Mouse (Mus musculus): ENCODE data around the gene 2900026A02Rik. TPM values are rescaled to one million over a fixed set of nuclear protein-coding genes. Genes with fewer than 3 reads are reported as not detected.
A peak's percentile ranks its signal among the peaks of the same experiment; 100 is the strongest.

2900026A02Rik gene
- total and polyA plus RNA-seq, 2 experiments: 8.0 to 29.2 TPM

DNA sequence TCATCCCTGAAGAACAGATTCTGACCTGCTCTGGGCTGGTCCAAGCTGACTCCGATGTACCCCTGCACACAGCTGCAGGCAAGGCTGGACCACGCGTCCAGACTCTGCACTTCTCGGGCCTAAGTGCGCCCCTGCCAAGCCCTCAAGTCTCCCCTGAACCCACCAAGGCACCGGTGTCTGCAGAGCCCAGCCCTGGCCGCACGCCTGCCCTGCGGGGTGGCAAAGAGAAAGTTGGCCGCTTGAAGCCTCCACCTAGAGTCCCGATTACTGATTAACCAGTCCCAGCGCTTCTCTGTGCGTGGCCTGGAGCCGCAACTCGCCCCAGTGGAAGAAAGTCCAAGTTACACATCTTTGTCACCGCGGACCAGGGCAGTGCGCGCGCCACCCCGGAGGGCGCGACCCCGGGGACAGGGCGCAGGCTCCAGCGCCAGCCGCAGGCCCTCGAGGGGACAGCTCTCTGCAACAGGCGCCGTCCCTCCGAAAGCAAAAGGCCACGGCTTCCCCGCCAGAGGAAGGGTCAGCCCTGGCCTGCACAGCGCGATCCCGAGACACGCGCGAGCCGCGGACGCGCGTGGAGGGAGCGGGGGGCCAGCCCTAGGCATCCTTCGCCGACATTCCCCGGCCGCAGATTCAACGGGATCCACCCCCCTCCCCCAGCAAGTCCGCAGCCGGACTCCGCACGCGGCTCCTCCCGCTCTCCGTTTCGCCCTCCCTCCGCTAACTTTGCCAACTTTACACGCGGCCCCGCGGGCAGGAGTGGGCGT, 471 bp downstream of the 2900026A02Rik start:
- peak; percentile 93 for DNase-seq (ENCODE audit: extremely low read depth, low read depth, low spot score)
- Histone ChIP-seq H3K4me1 (ENCODE audit: control insufficient read depth, insufficient read depth, low read length) (peaks cover 36% of the 10 kb centered on the region), H3K27me3 (ENCODE audit: control insufficient read depth, insufficient read depth, low read length) (no peaks in the 10 kb centered on the region), H3K79me2 (ENCODE audit: control insufficient read depth, insufficient read depth, low read length) (peaks cover 6% of the 10 kb centered on the region), H3K4me3 (ENCODE audit: insufficient read depth, low read depth, low read length) (peak overlapping the region; percentile 76), H3K27ac (replicated peaks; ENCODE audit: insufficient read depth, low read depth, low read length) (peak overlapping the region; percentile 96), H3K36me3 (ENCODE audit: control insufficient read depth, insufficient read depth, low read length) (no peaks in the 10 kb centered on the region), H3K9ac (ENCODE audit: low read depth, low read length) (peak overlapping the region; percentile 82)
- under 1% methylated on average over 64 of the region's 64 CpGs for WGBS
- TF ChIP-seq CTCF (IDR thresholded peaks at IDR 0.05; ENCODE audit: low read depth, low read length): no peak
- TF ChIP-seq POLR2A (IDR thresholded peaks at IDR 0.05; ENCODE audit: extremely low read depth, insufficient read depth, low read length): no peak

DNA sequence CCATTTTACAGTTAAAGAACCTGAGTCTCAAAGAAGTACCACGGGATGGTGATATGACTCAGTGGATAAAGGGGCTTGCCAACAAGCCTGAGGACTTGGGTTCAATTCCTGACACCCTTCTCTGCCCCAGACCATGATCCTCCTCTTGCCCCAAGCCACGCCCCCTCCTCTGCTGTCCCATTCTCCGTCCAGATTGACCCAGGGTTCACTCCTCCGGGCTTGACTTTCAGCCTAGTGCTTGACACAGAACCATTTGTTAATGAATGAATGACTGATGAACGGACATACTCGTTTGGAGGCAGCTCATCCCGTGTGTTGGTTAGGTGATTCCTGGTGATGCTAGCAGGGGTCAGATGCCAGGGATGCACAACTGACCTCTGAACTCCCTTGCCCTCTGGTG, 1.2 kb downstream of the 2900026A02Rik start:
- H3K79me2 ChIP-seq (ENCODE audit: control insufficient read depth, insufficient read depth, low read length): peaks cover 12% of the 10 kb centered on the region
- H3K27ac ChIP-seq (replicated peaks; ENCODE audit: insufficient read depth, low read depth, low read length): peak overlapping the region; percentile 88
- H3K36me3 ChIP-seq (ENCODE audit: control insufficient read depth, insufficient read depth, low read length): no peaks in the 10 kb centered on the region
- H3K4me1 ChIP-seq (ENCODE audit: control insufficient read depth, insufficient read depth, low read length): peaks cover 36% of the 10 kb centered on the region
- WGBS: 28% methylated on average over 7 of the region's 7 CpGs
- H3K9ac ChIP-seq (ENCODE audit: low read depth, low read length): no peak overlapping the region
- peak; percentile 84 for DNase-seq (ENCODE audit: extremely low read depth, low read depth, low spot score)
- no peak overlapping the region for H3K4me3 ChIP-seq (ENCODE audit: insufficient read depth, low read depth, low read length)
- no peaks in the 10 kb centered on the region for H3K27me3 ChIP-seq (ENCODE audit: control insufficient read depth, insufficient read depth, low read length)
- no peak for TF ChIP-seq CTCF (IDR thresholded peaks at IDR 0.05; ENCODE audit: low read depth, low read length)
- no peak for TF ChIP-seq POLR2A (IDR thresholded peaks at IDR 0.05; ENCODE audit: extremely low read depth, insufficient read depth, low read length)

DNA sequence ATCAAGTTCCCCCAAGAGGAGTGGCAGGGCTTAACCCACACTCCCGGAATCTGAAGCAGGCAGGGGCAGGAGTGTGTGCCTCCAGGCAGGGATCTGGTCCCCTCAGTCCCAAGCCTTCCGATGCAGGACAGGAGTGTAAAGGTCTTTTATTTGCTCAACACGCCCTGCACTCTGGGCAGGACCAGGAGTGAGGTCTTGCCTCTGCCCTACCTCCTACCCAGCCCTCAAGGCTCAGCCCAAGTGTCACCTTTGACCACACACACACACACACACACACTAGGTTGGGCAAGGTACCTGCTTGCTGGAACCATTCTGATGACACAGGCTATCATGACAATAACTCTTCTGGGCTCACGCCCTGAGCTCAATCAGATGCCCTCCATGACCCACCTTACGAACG, 1.6 kb downstream of the 2900026A02Rik start:
- no peak for TF ChIP-seq POLR2A (IDR thresholded peaks at IDR 0.05; ENCODE audit: extremely low read depth, insufficient read depth, low read length)
- TF ChIP-seq CTCF (IDR thresholded peaks at IDR 0.05; ENCODE audit: low read depth, low read length): no peak
- peak overlapping the region; percentile 50 for H3K9ac ChIP-seq (ENCODE audit: low read depth, low read length)
- WGBS: 26% methylated on average over 6 of the region's 6 CpGs
- DNase-seq (ENCODE audit: extremely low read depth, low read depth, low spot score): peak; percentile 78
- H3K27ac ChIP-seq (replicated peaks; ENCODE audit: insufficient read depth, low read depth, low read length): peak overlapping the region; percentile 88
- H3K27me3 ChIP-seq (ENCODE audit: control insufficient read depth, insufficient read depth, low read length): no peaks in the 10 kb centered on the region
- H3K4me3 ChIP-seq (ENCODE audit: insufficient read depth, low read depth, low read length): peak overlapping the region; percentile 43; the same call in 1 of the 2 replicates
- H3K36me3 ChIP-seq (ENCODE audit: control insufficient read depth, insufficient read depth, low read length): no peaks in the 10 kb centered on the region
- H3K79me2 ChIP-seq (ENCODE audit: control insufficient read depth, insufficient read depth, low read length): peaks cover 16% of the 10 kb centered on the region
- peaks cover 36% of the 10 kb centered on the region for H3K4me1 ChIP-seq (ENCODE audit: control insufficient read depth, insufficient read depth, low read length)

GRCm38 (mm10) chr5:113218617-113219235, 2.3 kb downstream of the 2900026A02Rik start:
- TF ChIP-seq CTCF (IDR thresholded peaks at IDR 0.05; ENCODE audit: low read depth, low read length) (no peak), POLR2A (IDR thresholded peaks at IDR 0.05; ENCODE audit: extremely low read depth, insufficient read depth, low read length) (no peak)
- Histone ChIP-seq H3K27me3 (ENCODE audit: control insufficient read depth, insufficient read depth, low read length) (no peaks in the 10 kb centered on the region), H3K79me2 (ENCODE audit: control insufficient read depth, insufficient read depth, low read length) (peaks cover 23% of the 10 kb centered on the region), H3K9ac (ENCODE audit: low read depth, low read length) (peak overlapping the region; percentile 50), H3K4me1 (ENCODE audit: control insufficient read depth, insufficient read depth, low read length) (peaks cover 36% of the 10 kb centered on the region), H3K27ac (replicated peaks; ENCODE audit: insufficient read depth, low read depth, low read length) (peak overlapping the region; percentile 88), H3K4me3 (ENCODE audit: insufficient read depth, low read depth, low read length) (peak overlapping the region; percentile 43), H3K36me3 (ENCODE audit: control insufficient read depth, insufficient read depth, low read length) (no peaks in the 10 kb centered on the region)
- 10% methylated on average over 17 of the region's 17 CpGs for WGBS
- peak; percentile 80 for DNase-seq (ENCODE audit: extremely low read depth, low read depth, low spot score)

DNA sequence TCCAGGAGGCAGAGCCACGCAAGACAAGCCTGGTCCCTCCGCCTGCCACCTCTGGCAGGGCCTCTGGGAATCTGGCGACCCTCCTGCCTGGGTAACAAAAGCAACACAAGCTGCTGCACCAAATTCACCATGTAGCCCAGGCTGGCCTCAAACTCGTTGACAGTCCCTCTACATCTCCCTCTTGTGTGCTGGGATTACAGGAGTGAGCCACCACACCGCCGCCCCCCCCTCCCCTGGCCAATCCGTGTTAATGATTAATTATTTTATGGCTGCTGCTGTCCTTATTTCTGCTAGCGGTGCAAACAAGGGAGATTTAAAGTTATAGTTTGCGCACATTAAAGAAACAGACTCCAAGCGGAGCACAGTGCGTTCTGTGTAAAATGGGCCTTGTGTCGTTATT, 4.0 kb downstream of the 2900026A02Rik start:
- peak overlapping the region; percentile 62 for H3K27ac ChIP-seq (replicated peaks; ENCODE audit: insufficient read depth, low read depth, low read length)
- H3K27me3 ChIP-seq (ENCODE audit: control insufficient read depth, insufficient read depth, low read length): no peaks in the 10 kb centered on the region
- peak; percentile 64 for DNase-seq (ENCODE audit: extremely low read depth, low read depth, low spot score)
- H3K9ac ChIP-seq (ENCODE audit: low read depth, low read length): no peak overlapping the region
- H3K79me2 ChIP-seq (ENCODE audit: control insufficient read depth, insufficient read depth, low read length): peaks cover 26% of the 10 kb centered on the region
- no peaks in the 10 kb centered on the region for H3K36me3 ChIP-seq (ENCODE audit: control insufficient read depth, insufficient read depth, low read length)
- WGBS: 30% methylated on average over 12 of the region's 12 CpGs
- peaks cover 40% of the 10 kb centered on the region for H3K4me1 ChIP-seq (ENCODE audit: control insufficient read depth, insufficient read depth, low read length)
- H3K4me3 ChIP-seq (ENCODE audit: insufficient read depth, low read depth, low read length): peak overlapping the region; percentile 3; the same call in 1 of the 2 replicates
- TF ChIP-seq CTCF (IDR thresholded peaks at IDR 0.05; ENCODE audit: low read depth, low read length) (no peak), POLR2A (IDR thresholded peaks at IDR 0.05; ENCODE audit: extremely low read depth, insufficient read depth, low read length) (no peak)
